Mouse (Mus musculus) neural tube, embryonic 15.5 days (tissue): ENCODE results near the gene Ap4e1. TPM values are rescaled to one million over a fixed set of nuclear protein-coding genes. Genes with fewer than 3 reads are reported as not detected.
A peak's percentile ranks its signal among the peaks of the same experiment; 100 is the strongest.

ENCODE experiments used
- ATAC-seq: fragments of 200-750 bp; cut with Nextera tagmentation; 2 replicates; pipeline ENCODE4 v1.8.0; 2017; ENCODE audit warnings: mild to moderate bottlenecking, moderate TSS enrichment, moderate library complexity; ENCODE audit not compliant: low FRiP score
- H3K27ac ChIP-seq: fragments of 300-500 bp; sonication (generic); replicated peaks from 2 replicates; pipeline ENCODE4 v1.5.1; 2015; ENCODE audit warnings: mild to moderate bottlenecking, inconsistent platforms
- H3K27me3 ChIP-seq: fragments of 300-500 bp; sonication (generic); replicated peaks from 2 replicates; pipeline ENCODE4 v1.6.1; 2015; ENCODE audit warnings: inconsistent platforms
- H3K36me3 ChIP-seq: fragments of 300-500 bp; sonication (generic); 2 replicates; pipeline ENCODE4 v1.6.1; 2015; ENCODE audit warnings: inconsistent platforms
- H3K4me1 ChIP-seq: fragments of 300-500 bp; sonication (generic); 2 replicates; pipeline ENCODE4 v1.6.1; 2015; ENCODE audit warnings: inconsistent platforms
- H3K4me2 ChIP-seq: fragments of 300-500 bp; sonication (generic); 2 replicates; pipeline ENCODE4 v1.6.1; 2015; ENCODE audit warnings: inconsistent platforms, mild to moderate bottlenecking, moderate library complexity
- H3K4me3 ChIP-seq: fragments of 300-500 bp; sonication (generic); replicated peaks from 2 replicates; pipeline ENCODE4 v1.5.1; 2015; ENCODE audit warnings: mild to moderate bottlenecking, inconsistent platforms
- H3K9ac ChIP-seq: fragments of 300-500 bp; sonication (generic); replicated peaks from 2 replicates; pipeline ENCODE4 v1.6.1; 2015; ENCODE audit warnings: mild to moderate bottlenecking, inconsistent platforms
- H3K9me3 ChIP-seq: fragments of 300-500 bp; sonication (generic); replicated peaks from 2 replicates; pipeline ENCODE4 v1.6.1; 2016; ENCODE audit warnings: inconsistent platforms
- WGBS: fragments of 180-500 bp; shearing (Covaris S2); methylation state at CpG from one replicate; pipeline ENCODE4 v1.1.7; 2015; ENCODE audit warnings: mixed read lengths; 5-methylcytosine and 5-hydroxymethylcytosine counted together
- polyA plus RNA-seq: library from polyadenylated mRNA; unstranded; fragments of >200 nt; fragmentation: Nextera tagmentation; extraction: Ambion mirVana; gene quantifications from 2 replicates; pipeline ENCODE4 v1.2.1, GENCODE M21; 2015

The Ap4e1 gene
- polyA plus RNA-seq, 1 experiment from 2014 or later = 11.8 TPM

- 47% methylated on average over 12 of the region's 12 CpGs for WGBS
- Histone ChIP-seq H3K27me3 (no peaks in the 10 kb centered on the region), H3K4me1 (peaks cover 17% of the 10 kb centered on the region), H3K4me2 (peak overlapping the region; percentile 30), H3K27ac (no peak overlapping the region), H3K4me3 (0 out of 2 replicates have a peak overlapping the region, but pooled peaks have one; percentile 6), H3K9ac (no peak overlapping the region), H3K36me3 (peaks cover 6% of the 10 kb centered on the region; the same call in 1 of the 2 replicates), H3K9me3 (no peaks in the 10 kb centered on the region)
- no peak for ATAC-seq
Observed at GRCm38 (mm10) chr2:127006634-127007370, 1.7 kb upstream of the Ap4e1 start.

- no peak overlapping the region for H3K4me2 ChIP-seq
- H3K27me3 ChIP-seq = no peaks in the 10 kb centered on the region
- no peak overlapping the region for H3K4me3 ChIP-seq
- no peak for ATAC-seq
- H3K36me3 ChIP-seq = peaks cover 12% of the 10 kb centered on the region
- H3K4me1 ChIP-seq = peaks cover 17% of the 10 kb centered on the region
- H3K9ac ChIP-seq = no peak overlapping the region
- H3K27ac ChIP-seq = no peak overlapping the region
- 89% methylated on average over 5 of the region's 5 CpGs for WGBS
- no peaks in the 10 kb centered on the region for H3K9me3 ChIP-seq
Observed at GRCm38 (mm10) chr2:127007509-127007908, 1.0 kb upstream of the Ap4e1 start.

GRCm38 (mm10) chr2:127035006-127035605 lies 26.6 kb downstream of the Ap4e1 start:
- Histone ChIP-seq H3K9ac (no peak overlapping the region), H3K9me3 (no peaks in the 10 kb centered on the region), H3K27me3 (no peaks in the 10 kb centered on the region), H3K4me2 (no peak overlapping the region), H3K4me3 (no peak overlapping the region), H3K27ac (no peak overlapping the region), H3K36me3 (peaks cover 48% of the 10 kb centered on the region), H3K4me1 (no peaks in the 10 kb centered on the region)
- 95% methylated on average over 9 of the region's 9 CpGs for WGBS
- no peak for ATAC-seq

GRCm38 (mm10) chr2:127037299-127037698 lies 28.8 kb downstream of the Ap4e1 start:
- no peak for ATAC-seq
- H3K9ac ChIP-seq = no peak overlapping the region
- no peaks in the 10 kb centered on the region for H3K4me1 ChIP-seq
- no peaks in the 10 kb centered on the region for H3K27me3 ChIP-seq
- H3K4me3 ChIP-seq = no peak overlapping the region
- no peak overlapping the region for H3K27ac ChIP-seq
- WGBS = 95% methylated on average over 4 of the region's 4 CpGs
- no peaks in the 10 kb centered on the region for H3K9me3 ChIP-seq
- no peak overlapping the region for H3K4me2 ChIP-seq
- peaks cover 42% of the 10 kb centered on the region for H3K36me3 ChIP-seq

GRCm38 (mm10) chr2:127061471-127061870 lies 53.0 kb downstream of the Ap4e1 start:
- ATAC-seq = no peak
- Histone ChIP-seq H3K4me2 (no peak overlapping the region), H3K4me1 (no peaks in the 10 kb centered on the region), H3K36me3 (peaks cover 54% of the 10 kb centered on the region), H3K4me3 (no peak overlapping the region), H3K9me3 (no peaks in the 10 kb centered on the region), H3K9ac (no peak overlapping the region), H3K27me3 (no peaks in the 10 kb centered on the region), H3K27ac (no peak overlapping the region)
- 96% methylated on average over 9 of the region's 9 CpGs for WGBS

GRCm38 (mm10) chr2:127068806-127069205 lies 60.3 kb downstream of the Ap4e1 start:
- H3K9ac ChIP-seq = no peak overlapping the region
- no peak for ATAC-seq
- no peak overlapping the region for H3K27ac ChIP-seq
- peaks cover 16% of the 10 kb centered on the region for H3K4me1 ChIP-seq
- peaks cover 9% of the 10 kb centered on the region; the same call in 1 of the 2 replicates for H3K36me3 ChIP-seq
- no peaks in the 10 kb centered on the region for H3K9me3 ChIP-seq
- H3K4me2 ChIP-seq = no peak overlapping the region
- WGBS = 83% methylated on average over 7 of the region's 7 CpGs
- no peak overlapping the region for H3K4me3 ChIP-seq
- H3K27me3 ChIP-seq = no peaks in the 10 kb centered on the region

GRCm38 (mm10) chr2:127069781-127070434 lies 61.4 kb downstream of the Ap4e1 start:
- Histone ChIP-seq H3K9ac (peak overlapping the region; percentile 80), H3K27me3 (no peaks in the 10 kb centered on the region), H3K4me1 (peaks cover 16% of the 10 kb centered on the region), H3K4me2 (peak overlapping the region; percentile 74), H3K27ac (peak overlapping the region; percentile 62), H3K9me3 (no peaks in the 10 kb centered on the region), H3K4me3 (peak overlapping the region; percentile 80), H3K36me3 (peaks cover 9% of the 10 kb centered on the region; the same call in 1 of the 2 replicates)
- WGBS = 12% methylated on average over 11 of the region's 11 CpGs
- 0 out of 2 replicates have a peak, but pooled peaks have one; percentile 26 for ATAC-seq

GRCm38 (mm10) chr2:127070435-127070841 lies 61.9 kb downstream of the Ap4e1 start, which contains the start of gene Blvra:
Gene Blvra, plus strand, starts transcription at chr2:127070665.
- Histone ChIP-seq H3K27ac (peak within 1 kb of the TSS; percentile 74), H3K9me3 (no peaks in the 10 kb centered on the region), H3K4me2 (peak within 1 kb of the TSS; percentile 74), H3K4me1 (peaks cover 16% of the 10 kb centered on the region), H3K4me3 (peak within 1 kb of the TSS; percentile 80), H3K27me3 (no peaks in the 10 kb centered on the region), H3K9ac (peak within 1 kb of the TSS; percentile 80), H3K36me3 (peaks cover 9% of the 10 kb centered on the region; the same call in 1 of the 2 replicates)
- WGBS = under 1% methylated on average over 28 of the region's 32 CpGs
- ATAC-seq = peak; percentile 100

GRCm38 (mm10) chr2:127070879-127071278 lies 62.4 kb downstream of the Ap4e1 start:
- H3K27me3 ChIP-seq = no peaks in the 10 kb centered on the region
- WGBS = 11% methylated on average over 9 of the region's 9 CpGs
- H3K4me3 ChIP-seq = peak overlapping the region; percentile 80
- H3K4me1 ChIP-seq = peaks cover 16% of the 10 kb centered on the region
- H3K4me2 ChIP-seq = peak overlapping the region; percentile 74
- H3K9ac ChIP-seq = peak overlapping the region; percentile 80
- H3K27ac ChIP-seq = peak overlapping the region; percentile 74
- ATAC-seq = peak; percentile 63; the same call in 1 of the 2 replicates
- peaks cover 6% of the 10 kb centered on the region; the same call in 1 of the 2 replicates for H3K36me3 ChIP-seq
- no peaks in the 10 kb centered on the region for H3K9me3 ChIP-seq

GRCm38 (mm10) chr2:127074116-127074515 lies 65.6 kb downstream of the Ap4e1 start:
- peaks cover 16% of the 10 kb centered on the region for H3K4me1 ChIP-seq
- H3K4me2 ChIP-seq = no peak overlapping the region
- no peak overlapping the region for H3K27ac ChIP-seq
- no peak for ATAC-seq
- H3K9me3 ChIP-seq = no peaks in the 10 kb centered on the region
- no peaks in the 10 kb centered on the region for H3K36me3 ChIP-seq
- H3K27me3 ChIP-seq = no peaks in the 10 kb centered on the region
- WGBS = 99% methylated on average over 2 of the region's 2 CpGs
- H3K9ac ChIP-seq = no peak overlapping the region
- no peak overlapping the region for H3K4me3 ChIP-seq

GRCm38 (mm10) chr2:127077611-127078010 lies 69.1 kb downstream of the Ap4e1 start:
- no peak for ATAC-seq
- Histone ChIP-seq H3K27ac (no peak overlapping the region), H3K4me3 (no peak overlapping the region), H3K27me3 (no peaks in the 10 kb centered on the region), H3K36me3 (no peaks in the 10 kb centered on the region), H3K4me1 (no peaks in the 10 kb centered on the region), H3K9ac (no peak overlapping the region), H3K4me2 (no peak overlapping the region), H3K9me3 (no peaks in the 10 kb centered on the region)
- WGBS = 83% methylated on average over 9 of the region's 9 CpGs
